Mouse (Mus musculus) G1E (cell line): ENCODE measurements around the gene St6galnac3.

Experiments
- CTCF ChIP-seq: IDR thresholded peaks from 2 replicates; pipeline ENCODE4 v1.5.1; 2012; ENCODE audit warnings: low read depth, low read length, inconsistent platforms, mixed read lengths
- GATA1 ChIP-seq: IDR thresholded peaks from 2 replicates; pipeline ENCODE4 v1.6.1; 2012; ENCODE audit warnings: borderline replicate concordance, low read length, inconsistent platforms, mixed read lengths
- GATA2 ChIP-seq: IDR thresholded peaks from 2 replicates; pipeline ENCODE4 v1.6.1; 2012; ENCODE audit warnings: low read depth, low read length, inconsistent platforms, borderline replicate concordance
- POLR2AphosphoS5 ChIP-seq: IDR thresholded peaks from 2 replicates; pipeline ENCODE4 v1.6.1; 2012; ENCODE audit warnings: low read depth, low read length, inconsistent platforms; ENCODE audit not compliant: insufficient replicate concordance
- TAL1 ChIP-seq: conservative IDR thresholded peaks from 2 replicates; pipeline ENCODE4 v1.6.1; 2012; ENCODE audit warnings: low read depth, low read length, inconsistent platforms, mixed read lengths

DNA sequence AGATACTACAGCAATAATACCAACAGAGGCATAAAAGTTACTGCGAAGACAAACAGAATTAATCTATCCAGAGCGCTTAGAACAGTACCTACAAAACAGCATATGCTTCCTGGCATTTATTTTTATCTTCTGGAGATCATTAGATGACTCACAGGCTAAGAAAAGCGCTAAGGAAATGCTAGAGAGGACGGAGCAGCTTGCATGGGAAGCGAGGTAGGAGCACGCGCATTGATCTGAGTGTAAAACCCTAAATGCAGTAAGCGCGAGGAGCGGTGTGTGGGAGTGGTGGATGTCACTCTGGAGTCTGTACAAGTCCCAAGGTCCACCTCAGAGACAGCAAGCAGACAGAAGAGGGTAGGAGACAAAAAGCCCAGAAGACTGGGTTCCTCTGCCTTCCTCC, 486.6 kb downstream of the St6galnac3 start:
- TF ChIP-seq CTCF (no peak), TAL1 (no peak), POLR2AphosphoS5 (no peak), GATA1 (no peak), GATA2 (no peak)
